Mouse (Mus musculus) kidney, postnatal 36 days (tissue): ENCODE data around the gene Rap1gds1.
A peak's percentile ranks its signal among the peaks of the same experiment; 100 is the strongest.

Source experiments
- DNase-seq, 2 experiments: peaks; one replicate each; pipeline ENCODE4 v3.0.0; 2021 to 2022; ENCODE audit warnings: mixed read lengths in 2 of 2

Rap1gds1 gene

GRCm38 (mm10) chr3:139048701-139049622, 26.0 kb downstream of the Rap1gds1 start:
- no peak for DNase-seq

- DNase-seq = peak; percentile 6 to 11
These were observed 32.6 kb downstream of the Rap1gds1 start for GRCm38 (mm10) chr3:139042433-139042854.

- DNase-seq = no peak
These were observed 33.1 kb downstream of the Rap1gds1 start for GRCm38 (mm10) chr3:139041921-139042320.

GRCm38 (mm10) chr3:139037030-139037429, 38.0 kb downstream of the Rap1gds1 start:
- peak; percentile 66 to 67 for DNase-seq

- no peak for DNase-seq
These were observed 41.8 kb downstream of the Rap1gds1 start for GRCm38 (mm10) chr3:139033179-139033578.

- no peak for DNase-seq
These were observed 44.3 kb downstream of the Rap1gds1 start for GRCm38 (mm10) chr3:139030644-139031227.

- DNase-seq = no peak
These were observed 49.9 kb downstream of the Rap1gds1 start for GRCm38 (mm10) chr3:139025077-139025476.

- DNase-seq = no peak
These were observed 51.4 kb downstream of the Rap1gds1 start for GRCm38 (mm10) chr3:139023585-139023984.

- DNase-seq = no peak
These were observed 62.6 kb downstream of the Rap1gds1 start for GRCm38 (mm10) chr3:139012352-139012751.

- DNase-seq = no peak
These were observed 69.3 kb downstream of the Rap1gds1 start for GRCm38 (mm10) chr3:139005669-139006068.

GRCm38 (mm10) chr3:139002774-139003173, 72.2 kb downstream of the Rap1gds1 start:
- DNase-seq = no peak

- no peak for DNase-seq
These were observed 74.7 kb downstream of the Rap1gds1 start for GRCm38 (mm10) chr3:139000071-139000867.

- DNase-seq = no peak
These were observed 81.5 kb downstream of the Rap1gds1 start for GRCm38 (mm10) chr3:138993473-138993872.

GRCm38 (mm10) chr3:138991367-138991766, 83.6 kb downstream of the Rap1gds1 start:
- no peak for DNase-seq

GRCm38 (mm10) chr3:138989141-138989540, 85.9 kb downstream of the Rap1gds1 start:
- no peak for DNase-seq

GRCm38 (mm10) chr3:138988004-138988403, 87.0 kb downstream of the Rap1gds1 start:
- DNase-seq = no peak

- DNase-seq = no peak
These were observed 92.8 kb downstream of the Rap1gds1 start for GRCm38 (mm10) chr3:138982249-138982648.

- DNase-seq = no peak
These were observed 97.6 kb downstream of the Rap1gds1 start for GRCm38 (mm10) chr3:138977413-138977812.

GRCm38 (mm10) chr3:138967627-138968026, 107.4 kb downstream of the Rap1gds1 start:
- no peak for DNase-seq

- DNase-seq = no peak
These were observed 116.5 kb downstream of the Rap1gds1 start for GRCm38 (mm10) chr3:138958527-138958926.

- DNase-seq = no peak
These were observed 119.8 kb downstream of the Rap1gds1 start for GRCm38 (mm10) chr3:138955220-138955619.

- no peak for DNase-seq
These were observed 125.9 kb downstream of the Rap1gds1 start for GRCm38 (mm10) chr3:138949081-138949480.

- DNase-seq = no peak
These were observed 129.5 kb downstream of the Rap1gds1 start for GRCm38 (mm10) chr3:138945516-138945915.
